Mouse (Mus musculus): ENCODE data around the gene 2300002M23Rik.

DNA sequence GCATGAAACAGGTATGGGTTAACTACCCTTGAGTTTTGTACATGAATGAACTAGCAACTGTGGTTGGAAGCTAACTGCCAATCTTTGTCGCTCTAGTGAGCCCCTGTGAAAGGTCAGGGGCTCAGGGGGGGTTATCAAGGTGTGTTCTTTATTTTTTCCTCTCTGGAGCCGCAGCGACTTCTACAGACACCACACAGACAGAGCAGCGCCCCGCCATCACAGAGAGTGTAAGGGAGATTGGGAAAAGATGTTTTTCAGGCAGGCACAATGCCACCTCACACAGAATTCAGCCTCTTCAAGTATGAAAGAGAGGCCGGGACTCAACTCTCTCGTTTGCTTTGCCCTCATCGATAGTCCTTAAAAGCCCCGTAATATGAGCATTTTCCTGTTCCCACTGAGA lies 24.9 kb downstream of the 2300002M23Rik start:
- no peak for TF ChIP-seq CTCF (IDR thresholded peaks at IDR 0.05; ENCODE audit: low read depth, low read length)
- TF ChIP-seq GATA1 (IDR thresholded peaks at IDR 0.05; ENCODE audit: borderline replicate concordance, low read length), result no peak
- TF ChIP-seq GATA2 (IDR thresholded peaks at IDR 0.05; ENCODE audit: borderline replicate concordance, low read depth, low read length), result no peak
- TF ChIP-seq TAL1 (conservative IDR thresholded peaks at IDR 0.05; ENCODE audit: low read depth, low read length), result no peak
- no peak for TF ChIP-seq POLR2AphosphoS5 (IDR thresholded peaks at IDR 0.05; ENCODE audit: insufficient replicate concordance, low read depth, low read length)
